Mouse (Mus musculus): ENCODE results near the gene Olfr1218.
"Not testable (repeated sequence)": the region's sequence is repeated elsewhere in the genome, so short reads cannot be mapped to it uniquely, and the experiment has no call there.

Gene Olfr1218

DNA sequence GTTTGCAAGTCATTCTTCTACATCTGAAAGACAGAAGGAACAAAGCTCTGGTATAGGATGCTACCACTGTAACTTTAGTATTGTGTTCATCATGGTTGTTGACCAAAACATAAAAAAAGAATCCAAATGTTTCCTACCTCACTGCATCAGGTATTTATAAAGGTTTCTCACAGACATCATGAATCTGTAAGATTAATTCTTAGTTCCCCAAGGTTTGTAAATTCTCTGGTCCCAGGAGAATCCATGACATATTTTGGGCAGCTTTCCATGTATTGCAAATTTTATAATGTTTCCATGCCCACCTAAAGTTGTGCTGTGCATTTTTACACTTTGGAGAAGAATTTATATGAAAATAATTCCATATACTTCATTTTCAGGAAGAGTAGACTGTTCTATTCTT, at the start of gene Olfr1218:
Gene Olfr1218 (minus strand): TSS at position 101 of the 400 bp plus-strand sequence.
- DNase-seq (ENCODE audit: inconsistent ontology term), result no peak

GRCm38 (mm10) chr2:89106735-89107134, 45.7 kb upstream of the Olfr1218 start, which contains the start of gene Olfr1220:
TSS of gene Olfr1220 (minus strand) at chr2:89106835.
- DNase-seq (ENCODE audit: inconsistent ontology term), result no peak

DNA sequence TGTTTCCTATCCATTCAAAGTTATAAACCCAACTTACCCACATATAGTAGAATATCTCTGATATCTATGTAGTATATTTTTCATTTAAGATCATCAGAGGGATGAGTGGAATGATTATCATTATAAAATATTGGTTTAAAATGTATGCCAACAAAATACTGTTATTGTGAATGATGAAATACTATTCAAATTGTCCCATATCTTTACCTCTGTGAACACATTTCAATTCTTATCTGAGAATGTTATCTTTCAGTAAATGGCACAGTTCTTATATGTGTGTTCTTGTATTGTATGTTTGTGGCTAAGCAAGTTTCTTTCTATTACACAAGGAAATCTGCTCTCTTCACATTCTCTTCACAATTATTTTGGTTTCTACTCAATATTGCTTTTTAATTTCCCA, 44.7 kb upstream of the Olfr1218 start:
- no peak for DNase-seq (ENCODE audit: inconsistent ontology term)

- DNase-seq (ENCODE audit: inconsistent ontology term), result no peak
Observed at GRCm38 (mm10) chr2:89093848-89094247, 32.9 kb upstream of the Olfr1218 start.

GRCm38 (mm10) chr2:89083413-89083812, 22.4 kb upstream of the Olfr1218 start, which contains the start of gene Olfr1219:
TSS of gene Olfr1219 (minus strand) at chr2:89083513.
- no peak for DNase-seq (ENCODE audit: inconsistent ontology term)

DNA sequence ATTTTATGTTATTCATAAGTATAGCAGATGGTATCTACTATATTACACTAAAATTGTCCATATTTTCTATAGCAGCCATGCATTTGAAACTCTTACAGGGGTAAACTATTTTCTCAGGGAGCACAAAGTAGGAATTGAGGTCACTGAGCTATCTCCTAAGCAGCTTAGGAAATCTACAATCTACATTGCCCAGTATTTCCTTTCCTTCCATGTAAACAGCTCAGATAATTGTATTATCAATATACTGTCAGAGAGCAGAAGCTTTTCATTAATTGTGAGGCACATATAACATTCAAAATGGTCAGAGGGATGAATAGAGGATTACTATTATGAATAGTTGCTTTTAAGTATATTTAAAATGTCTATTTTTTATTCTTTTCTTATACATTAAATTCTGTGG, 20.5 kb upstream of the Olfr1218 start:
- no peak for DNase-seq (ENCODE audit: inconsistent ontology term)

GRCm38 (mm10) chr2:89031965-89032364, 29.0 kb downstream of the Olfr1218 start, which contains the start of gene Olfr1217:
TSS of gene Olfr1217 (minus strand) at chr2:89032065.
- DNase-seq (ENCODE audit: inconsistent ontology term), result no peak

GRCm38 (mm10) chr2:89021436-89021835, 39.6 kb downstream of the Olfr1218 start:
- DNase-seq (ENCODE audit: inconsistent ontology term), result not testable (repeated sequence)

GRCm38 (mm10) chr2:89018240-89018639, 42.7 kb downstream of the Olfr1218 start, which contains the start of gene Olfr1216:
TSS of gene Olfr1216 (minus strand) at chr2:89018340.
- DNase-seq (ENCODE audit: inconsistent ontology term), result no peak

GRCm38 (mm10) chr2:89006873-89007272, 54.1 kb downstream of the Olfr1218 start, which contains the start of gene Olfr1215:
TSS of gene Olfr1215 (minus strand) at chr2:89006973.
- DNase-seq (ENCODE audit: inconsistent ontology term), result no peak
